Mouse (Mus musculus) MEL (cell line): ENCODE results near the gene Kcnb1. TPM values are rescaled to one million over a fixed set of nuclear protein-coding genes. Genes with fewer than 3 reads are reported as not detected.

Experiments
- DNase-seq: peaks from one replicate; pipeline ENCODE4 v3.0.0; 2011; ENCODE audit warnings: low read depth, low spot score
- H3K27ac ChIP-seq: 2 replicates; pipeline ENCODE4 v1.5.1; 2012; ENCODE audit warnings: low read depth, mild to moderate bottlenecking, control low read depth, low read length, moderate library complexity; ENCODE audit not compliant: control insufficient read depth
- H3K27me3 ChIP-seq, 2 experiments: fragments of 150-350 bp in 1 of 2; sonication (generic) in 1 of 2; 2 replicates each; pipeline ENCODE4 v1.6.1; 2012; ENCODE audit warnings: low read length in 2 of 2, mild to moderate bottlenecking in 2 of 2, improper control_type of control experiment in 1 of 2, moderate library complexity in 1 of 2; ENCODE audit not compliant: insufficient read depth in 2 of 2, control insufficient read depth in 1 of 2
- H3K36me3 ChIP-seq, 2 experiments: 2 replicates each; pipeline ENCODE4 v1.6.1; 2012 to 2014; ENCODE audit warnings: low read length in 2 of 2, improper control_type of control experiment in 1 of 2, inconsistent platforms in 1 of 2, mild to moderate bottlenecking in 1 of 2; ENCODE audit not compliant: insufficient read depth in 2 of 2, control insufficient read depth in 1 of 2
- H3K4me1 ChIP-seq, 2 experiments: fragments of 150-350 bp in 1 of 2; sonication (generic) in 1 of 2; 2 replicates each; pipeline ENCODE4 v1.6.1; 2012; ENCODE audit warnings: low read length in 2 of 2, improper control_type of control experiment in 1 of 2, mild to moderate bottlenecking in 1 of 2; ENCODE audit not compliant: insufficient read depth in 2 of 2, control insufficient read depth in 1 of 2
- H3K4me3 ChIP-seq, 2 experiments: fragments of 150-350 bp in 1 of 2; sonication (generic) in 1 of 2; 2 replicates each; pipeline ENCODE4 v1.5.1; 2012; ENCODE audit warnings: low read depth in 2 of 2, low read length in 2 of 2, mild to moderate bottlenecking in 2 of 2, moderate library complexity in 2 of 2, control low read depth in 1 of 2, improper control_type of control experiment in 1 of 2; ENCODE audit not compliant: control insufficient read depth in 1 of 2, insufficient read depth in 1 of 2
- H3K79me2 ChIP-seq: 2 replicates; pipeline ENCODE4 v1.6.1; 2012; ENCODE audit warnings: mild to moderate bottlenecking, low read length, moderate library complexity; ENCODE audit not compliant: control insufficient read depth, poor library complexity, insufficient read depth
- H3K9ac ChIP-seq: 2 replicates; pipeline ENCODE4 v1.6.1; 2012; ENCODE audit warnings: low read depth, mild to moderate bottlenecking, control low read depth, low read length, moderate library complexity; ENCODE audit not compliant: control insufficient read depth, poor library complexity, severe bottlenecking
- H3K9me3 ChIP-seq: fragments of 150-350 bp; sonication (generic); replicated peaks from 2 replicates; pipeline ENCODE4 v1.6.1; 2012; ENCODE audit warnings: mild to moderate bottlenecking, low read length, improper control_type of control experiment, moderate library complexity; ENCODE audit not compliant: insufficient read depth
- BHLHE40 ChIP-seq: IDR thresholded peaks from 2 replicates; pipeline ENCODE4 v1.6.1; 2012; ENCODE audit warnings: low read depth, mild to moderate bottlenecking, inconsistent platforms, low read length, improper control_type of control experiment, borderline replicate concordance
- CHD1 ChIP-seq: IDR thresholded peaks from 2 replicates; pipeline ENCODE4 v1.6.1; 2012; ENCODE audit warnings: low read depth, mild to moderate bottlenecking, inconsistent platforms, low read length, improper control_type of control experiment
- E2F4 ChIP-seq: IDR thresholded peaks from 2 replicates; pipeline ENCODE4 v1.6.1; 2011; ENCODE audit warnings: low read depth, low read length, improper control_type of control experiment, borderline replicate concordance
- EP300 ChIP-seq, 2 experiments: IDR thresholded peaks; 2 replicates each; pipeline ENCODE4 v1.6.1; 2011; ENCODE audit warnings: improper control_type of control experiment in 2 of 2, low read length in 2 of 2, low read depth in 1 of 2, mild to moderate bottlenecking in 1 of 2
- ETS1 ChIP-seq: IDR thresholded peaks from 2 replicates; pipeline ENCODE4 v1.6.1; 2012; ENCODE audit warnings: low read depth, mild to moderate bottlenecking, inconsistent platforms, low read length, improper control_type of control experiment, moderate library complexity
- GATA1 ChIP-seq: IDR thresholded peaks from 2 replicates; pipeline ENCODE4 v1.6.1; 2011; ENCODE audit warnings: low read depth, low read length, improper control_type of control experiment
- HCFC1 ChIP-seq: IDR thresholded peaks from 2 replicates; pipeline ENCODE4 v1.6.1; 2012; ENCODE audit warnings: low read depth, mild to moderate bottlenecking, inconsistent platforms, low read length, improper control_type of control experiment, moderate library complexity
- JUND ChIP-seq: IDR thresholded peaks from 2 replicates; pipeline ENCODE4 v1.6.1; 2011; ENCODE audit warnings: low read depth, mild to moderate bottlenecking, improper control_type of control experiment, low read length
- MAFK ChIP-seq: IDR thresholded peaks from 2 replicates; pipeline ENCODE4 v1.6.1; 2011; ENCODE audit warnings: low read depth, mild to moderate bottlenecking, low read length, improper control_type of control experiment, borderline replicate concordance
- MEF2A ChIP-seq: IDR thresholded peaks from 2 replicates; pipeline ENCODE4 v1.6.1; 2014; ENCODE audit warnings: low read depth, mild to moderate bottlenecking, inconsistent platforms, low read length, improper control_type of control experiment; ENCODE audit not compliant: poor library complexity, insufficient replicate concordance, severe bottlenecking; ENCODE audit errors: extremely low read depth
- MXI1 ChIP-seq: IDR thresholded peaks from 2 replicates; pipeline ENCODE4 v1.6.1; 2011; ENCODE audit warnings: mild to moderate bottlenecking, low read depth, low read length, improper control_type of control experiment
- MYC ChIP-seq: IDR thresholded peaks from 2 replicates; pipeline ENCODE4 v1.6.1; 2011; ENCODE audit warnings: low read depth, mild to moderate bottlenecking, low read length, improper control_type of control experiment, moderate library complexity
- NELFE ChIP-seq: IDR thresholded peaks from 2 replicates; pipeline ENCODE4 v1.6.1; 2011; ENCODE audit warnings: low read depth, low read length, improper control_type of control experiment
- NRF1 ChIP-seq: IDR thresholded peaks from 2 replicates; pipeline ENCODE4 v1.6.1; 2014; ENCODE audit warnings: low read depth, mild to moderate bottlenecking, inconsistent platforms, low read length, improper control_type of control experiment, moderate library complexity; ENCODE audit not compliant: poor library complexity, insufficient read depth, severe bottlenecking
- POLR2A ChIP-seq, 2 experiments: IDR thresholded peaks; 2 replicates each; pipeline ENCODE4 v1.6.1; 2011 to 2012; ENCODE audit warnings: low read length in 2 of 2, mild to moderate bottlenecking in 2 of 2, control low read depth in 1 of 2, improper control_type of control experiment in 1 of 2, low read depth in 1 of 2, moderate library complexity in 1 of 2; ENCODE audit not compliant: control insufficient read depth in 1 of 2, insufficient read depth in 1 of 2, poor library complexity in 1 of 2
- RCOR1 ChIP-seq: IDR thresholded peaks from 2 replicates; pipeline ENCODE4 v1.6.1; 2012; ENCODE audit warnings: low read depth, mild to moderate bottlenecking, inconsistent platforms, low read length, improper control_type of control experiment
- SMC3 ChIP-seq: IDR thresholded peaks from 2 replicates; pipeline ENCODE4 v1.6.1; 2011; ENCODE audit warnings: low read depth, low read length, improper control_type of control experiment
- TAL1 ChIP-seq: IDR thresholded peaks from 2 replicates; pipeline ENCODE4 v1.6.1; 2012; ENCODE audit warnings: mild to moderate bottlenecking, inconsistent platforms, low read length, moderate library complexity, mixed read lengths
- TBP ChIP-seq: IDR thresholded peaks from 2 replicates; pipeline ENCODE4 v1.8.0; 2011; ENCODE audit warnings: low read depth, low read length, improper control_type of control experiment
- TCF12 ChIP-seq: IDR thresholded peaks from 2 replicates; pipeline ENCODE4 v1.6.1; 2014; ENCODE audit warnings: low read depth, mild to moderate bottlenecking, inconsistent platforms, low read length, improper control_type of control experiment, moderate library complexity
- UBTF ChIP-seq: IDR thresholded peaks from 2 replicates; pipeline ENCODE4 v1.6.1; 2012; ENCODE audit warnings: low read depth, mild to moderate bottlenecking, inconsistent platforms, low read length, improper control_type of control experiment, moderate library complexity, borderline replicate concordance; ENCODE audit not compliant: insufficient read depth
- USF1 ChIP-seq: IDR thresholded peaks from 2 replicates; pipeline ENCODE4 v1.6.1; 2014; ENCODE audit warnings: low read depth, mild to moderate bottlenecking, inconsistent platforms, low read length, improper control_type of control experiment, moderate library complexity
- USF2 ChIP-seq, 2 experiments: IDR thresholded peaks; 2 replicates each; pipeline ENCODE4 v1.6.1; 2011 to 2012; ENCODE audit warnings: improper control_type of control experiment in 2 of 2, low read length in 2 of 2, borderline replicate concordance in 1 of 2, inconsistent platforms in 1 of 2, low read depth in 1 of 2, mild to moderate bottlenecking in 1 of 2; ENCODE audit not compliant: insufficient read depth in 1 of 2
- ZC3H11A ChIP-seq: IDR thresholded peaks from 2 replicates; pipeline ENCODE4 v1.6.1; 2012; ENCODE audit warnings: low read depth, mild to moderate bottlenecking, inconsistent platforms, low read length, improper control_type of control experiment
- ZKSCAN1 ChIP-seq: IDR thresholded peaks from 2 replicates; pipeline ENCODE4 v1.6.1; 2012; ENCODE audit warnings: low read depth, mild to moderate bottlenecking, inconsistent platforms, low read length, improper control_type of control experiment, moderate library complexity
- ZMIZ1 ChIP-seq: IDR thresholded peaks from 2 replicates; pipeline ENCODE4 v1.6.1; 2012; ENCODE audit warnings: low read depth, mild to moderate bottlenecking, inconsistent platforms, low read length, improper control_type of control experiment, moderate library complexity
- ZNF384 ChIP-seq: IDR thresholded peaks from 2 replicates; pipeline ENCODE4 v1.6.1; 2012; ENCODE audit warnings: low read depth, mild to moderate bottlenecking, inconsistent platforms, low read length, improper control_type of control experiment
- polyA plus RNA-seq, 2 experiments: library from polyadenylated mRNA; stranded (reverse) in 1 of 2; unstranded in 1 of 2; fragments of >175 nt in 1 of 2; fragments of >200 nt in 1 of 2; gene quantifications; 2 replicates each; pipeline versions ENCODE4 v1.2.1 to v1.2.4; 2012; ENCODE audit warnings: low replicate concordance in 2 of 2, low read depth in 1 of 2; ENCODE audit not compliant: insufficient read length in 2 of 2, insufficient read depth in 1 of 2, missing spikeins in 1 of 2
- total RNA-seq: library from RNA; depleted of rRNA; stranded (reverse); fragments of 300-350 nt; gene quantifications from 2 replicates; pipeline ENCODE4 v1.2.3, GENCODE M21; 2012

The Kcnb1 gene
- total and polyA plus RNA-seq, 3 experiments, result 0.39 to 3.6 TPM; not detected in 1

DNA sequence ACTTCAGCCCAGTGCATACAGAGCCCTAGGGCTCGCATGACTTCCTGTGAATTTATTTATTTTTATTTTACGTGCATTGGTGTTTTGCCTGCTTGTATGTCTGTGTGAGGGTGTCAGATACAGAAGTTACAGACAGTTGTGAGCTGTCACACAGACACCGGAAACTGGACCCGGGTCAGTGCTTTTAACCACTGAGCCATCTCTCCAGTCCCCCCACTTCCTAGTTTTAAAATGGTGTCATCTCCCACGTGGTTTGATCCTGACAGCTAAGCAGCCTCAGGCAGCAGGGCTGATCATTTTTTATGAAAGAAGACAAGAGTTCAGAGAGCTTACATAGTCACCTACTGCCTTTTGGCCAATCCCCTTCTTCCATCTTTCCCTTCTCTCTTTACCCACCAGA lies 44.1 kb downstream of the Kcnb1 start:
- Histone ChIP-seq H3K27me3 (no peaks in the 10 kb centered on the region), H3K79me2 (no peaks in the 10 kb centered on the region), H3K27ac (no peak overlapping the region), H3K9me3 (no peaks in the 10 kb centered on the region), H3K4me3 (no peak overlapping the region), H3K36me3 (peaks cover 0 to 9% of the 10 kb centered on the region in 2 experiments; a peak in 2 of 4 replicates), H3K4me1 (peaks cover 3 to 13% of the 10 kb centered on the region in 2 experiments), H3K9ac (no peak overlapping the region)
- no peak for DNase-seq
- no peak for TF ChIP-seq ZKSCAN1
- TF ChIP-seq SMC3, result no peak
- no peak for TF ChIP-seq ETS1
- TF ChIP-seq RCOR1, result no peak

DNA sequence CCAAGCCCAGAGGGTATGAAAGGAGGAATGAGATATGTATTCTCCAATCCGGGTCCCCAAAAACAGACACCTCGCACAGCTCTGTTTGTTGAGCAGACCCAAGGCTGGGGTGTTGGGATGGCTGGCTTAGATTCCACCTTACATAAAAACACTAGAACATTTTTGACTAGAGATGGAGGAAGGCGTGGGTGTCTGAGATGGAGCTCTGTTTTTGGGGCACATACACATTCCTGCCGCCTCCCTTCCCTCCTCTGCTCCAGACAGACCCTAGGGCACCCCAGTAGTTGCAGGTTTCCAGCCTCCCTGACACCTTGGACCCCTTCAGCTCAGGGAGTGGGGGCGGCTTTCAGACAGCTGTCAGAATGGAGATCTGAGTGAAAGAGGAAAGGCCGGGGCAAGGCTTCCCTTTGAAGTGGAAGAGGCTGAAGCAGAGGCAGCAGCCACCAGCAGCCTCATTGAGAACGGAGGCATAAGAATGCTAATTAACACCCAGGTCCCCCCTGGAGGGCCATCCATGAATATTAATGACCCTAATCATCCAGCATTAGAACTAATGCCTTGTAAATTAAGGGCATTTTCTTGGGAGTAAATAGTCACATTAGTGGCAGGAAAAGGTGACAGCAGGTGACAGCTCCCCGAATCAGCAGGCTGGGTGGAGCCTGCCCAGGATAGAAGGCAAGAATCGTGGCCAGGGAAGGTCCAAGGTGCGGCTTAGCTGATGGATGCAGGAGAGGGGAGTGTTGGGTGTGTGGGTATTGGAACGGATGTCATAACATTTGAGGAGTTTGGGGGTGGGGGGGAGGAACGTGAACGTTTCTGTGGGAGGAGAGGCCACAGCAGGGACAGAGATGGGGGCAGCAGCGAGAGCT lies 45.3 kb downstream of the Kcnb1 start:
- H3K4me3 ChIP-seq, result no peak overlapping the region
- H3K9me3 ChIP-seq, result no peaks in the 10 kb centered on the region

DNA sequence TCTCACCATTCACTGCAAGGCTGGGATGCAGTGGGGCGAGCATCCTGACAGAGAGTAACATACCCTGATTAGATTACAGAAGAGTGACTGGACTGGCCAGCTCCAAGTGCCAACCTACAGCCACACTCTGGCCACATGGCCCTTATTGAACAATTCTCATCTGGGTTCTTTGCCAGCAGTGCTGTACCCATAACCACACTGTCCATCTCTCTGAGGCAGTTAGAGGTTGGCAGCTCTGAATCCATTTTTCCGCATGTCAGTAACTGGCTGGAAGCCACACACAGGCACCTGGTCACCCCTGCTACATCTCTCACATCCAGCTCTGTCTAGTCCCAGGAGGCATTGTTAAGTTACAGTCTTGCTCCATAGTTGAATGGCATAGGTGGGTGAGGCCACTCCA lies 46.0 kb downstream of the Kcnb1 start:
- H3K79me2 ChIP-seq, result no peaks in the 10 kb centered on the region
- no peaks in the 10 kb centered on the region for H3K27me3 ChIP-seq
- H3K9me3 ChIP-seq, result no peaks in the 10 kb centered on the region
- DNase-seq, result no peak
- H3K9ac ChIP-seq, result no peak overlapping the region
- H3K36me3 ChIP-seq, result peaks cover 0 to 9% of the 10 kb centered on the region in 2 experiments; a peak in 2 of 4 replicates
- no peak overlapping the region for H3K27ac ChIP-seq
- H3K4me1 ChIP-seq, result peaks cover 3 to 28% of the 10 kb centered on the region in 2 experiments
- H3K4me3 ChIP-seq, result no peak overlapping the region
- TF ChIP-seq ZKSCAN1 (no peak), TAL1 (no peak), MEF2A (no peak), USF1 (no peak), NRF1 (no peak), ETS1 (no peak), TCF12 (no peak), NELFE (no peak), POLR2A (IDR thresholded peaks at IDR 0.05; ENCODE audit: control insufficient read depth in 1 of 2, insufficient read depth in 1 of 2, low read depth in 1 of 2, low read length in 2 of 2, poor library complexity in 1 of 2) (no peak), USF2 (IDR thresholded peaks at IDR 0.05; ENCODE audit: borderline replicate concordance in 1 of 2, insufficient read depth in 1 of 2, low read depth in 1 of 2, low read length in 2 of 2) (no peak), SMC3 (no peak), EP300 (IDR thresholded peaks at IDR 0.05; ENCODE audit: low read depth in 1 of 2, low read length in 2 of 2) (no peak), MYC (no peak), ZC3H11A (no peak), ZMIZ1 (no peak)

More for the DNA sequence above, 45.3 kb downstream of the Kcnb1 start:
- Histone ChIP-seq H3K27me3 (no peaks in the 10 kb centered on the region), H3K9ac (no peak overlapping the region), H3K4me1 (peaks cover 3 to 23% of the 10 kb centered on the region in 2 experiments), H3K79me2 (no peaks in the 10 kb centered on the region), H3K27ac (no peak overlapping the region), H3K36me3 (peaks cover 0 to 9% of the 10 kb centered on the region in 2 experiments; a peak in 2 of 4 replicates)
- no peak for DNase-seq
- TF ChIP-seq HCFC1 (no peak), GATA1 (no peak), BHLHE40 (no peak), MEF2A (no peak), RCOR1 (no peak), CHD1 (no peak), USF2 (IDR thresholded peaks at IDR 0.05; ENCODE audit: borderline replicate concordance in 1 of 2, insufficient read depth in 1 of 2, low read depth in 1 of 2, low read length in 2 of 2) (no peak), MXI1 (no peak), E2F4 (no peak), MAFK (no peak), JUND (no peak), EP300 (IDR thresholded peaks at IDR 0.05; ENCODE audit: low read depth in 1 of 2, low read length in 2 of 2) (no peak), ZKSCAN1 (no peak), POLR2A (IDR thresholded peaks at IDR 0.05; ENCODE audit: control insufficient read depth in 1 of 2, insufficient read depth in 1 of 2, low read depth in 1 of 2, low read length in 2 of 2, poor library complexity in 1 of 2) (no peak), ZMIZ1 (no peak), UBTF (no peak), ZNF384 (no peak), TBP (no peak)
